Mouse (Mus musculus) heart, adult 8-10 months (tissue): ENCODE measurements around the gene Bpifb9a. TPM values are rescaled to one million over a fixed set of nuclear protein-coding genes. Genes with fewer than 3 reads are reported as not detected.
"Not testable (repeated sequence)": the region's sequence is repeated elsewhere in the genome, so short reads cannot be mapped to it uniquely, and the experiment has no call there.

ENCODE experiments used
- DNase-seq: peaks from one replicate; pipeline ENCODE4 v3.0.0; 2022; ENCODE audit warnings: low spot score
- total RNA-seq, 4 experiments: library from RNA; stranded (reverse); gene quantifications; 2 replicates each; pipeline ENCODE4 v1.2.4; 2022

Bpifb9a gene
- total RNA-seq, 4 experiments from 2014 or later = not detected

DNA sequence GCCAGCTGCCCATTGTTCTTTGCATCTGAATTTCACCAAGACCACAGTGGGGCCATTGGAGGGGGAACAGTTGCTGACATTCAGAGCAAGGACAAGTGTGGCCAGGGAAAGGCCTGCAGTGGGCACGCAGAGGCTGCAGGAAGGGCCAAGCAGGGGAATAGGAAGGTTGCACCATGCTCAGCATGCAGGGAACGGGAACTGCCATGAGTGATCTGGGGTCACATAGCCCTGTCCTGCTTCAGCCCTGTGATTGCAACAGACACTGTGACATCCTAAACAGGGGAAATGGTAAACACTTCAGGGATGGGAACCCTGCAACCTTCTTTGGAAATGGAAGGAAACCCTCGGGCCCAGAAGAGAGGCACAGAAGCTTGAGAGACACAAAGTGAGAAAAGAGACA lies 47.0 kb downstream of the Bpifb9a start:
- DNase-seq = not testable (repeated sequence)

DNA sequence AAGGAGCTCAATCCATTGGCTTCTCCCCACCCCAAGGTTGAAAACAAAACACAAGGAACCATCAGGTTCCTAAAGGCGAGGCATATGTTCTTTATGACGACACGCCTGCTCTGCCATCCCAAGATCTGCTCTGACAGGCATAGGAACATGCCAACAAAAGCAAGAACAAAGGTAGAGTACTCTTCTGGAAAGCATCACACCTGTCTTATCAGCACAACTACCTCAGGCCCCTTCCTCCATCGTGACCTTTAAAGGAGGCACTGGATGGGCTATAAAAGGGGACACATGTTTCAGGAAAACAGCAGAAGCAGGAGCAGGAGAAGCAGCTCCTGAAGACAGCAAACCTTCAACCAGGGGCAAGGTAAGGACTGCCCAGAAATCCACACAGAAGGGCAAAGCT lies 49.3 kb downstream of the Bpifb9a start, which contains the start of gene Bpifb9b:
Gene Bpifb9b (plus strand): TSS at position 301 of the 400 bp plus-strand sequence.
- not testable (repeated sequence) for DNase-seq

DNA sequence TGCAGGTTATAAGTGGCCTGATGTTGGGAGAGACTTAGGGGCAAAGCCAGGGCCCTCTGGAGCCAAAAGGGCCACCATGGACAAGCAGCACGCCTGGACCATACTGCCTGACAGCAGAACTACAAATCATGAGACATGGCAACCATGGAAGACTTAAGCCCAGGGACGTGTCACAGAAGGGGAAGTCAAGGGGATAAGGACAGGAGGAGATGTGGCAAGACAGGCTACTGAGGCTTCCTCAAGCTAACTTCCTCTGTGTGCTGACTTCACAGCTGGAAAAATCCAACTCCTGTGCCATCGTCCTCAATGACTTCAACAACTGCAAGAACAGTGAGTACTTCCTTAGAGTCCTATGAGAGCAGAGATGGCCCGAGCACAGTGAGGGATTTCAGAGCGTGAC lies 56.1 kb downstream of the Bpifb9a start:
- DNase-seq = not testable (repeated sequence)

Other genes with a start within 250 kb of the Bpifb9a start
- not detected for gene Bpifa2, start 249.6 kb upstream of the Bpifb9a start, total RNA-seq
- gene Bpifa3, start 127.5 kb upstream of the Bpifb9a start, total RNA-seq = not detected
- 10 to 100 TPM in 1 of 4 experiments, not detected in 3; 56.2 TPM for gene Bpifa1, start 115.0 kb upstream of the Bpifb9a start, total RNA-seq
- gene Bpifa5, start 95.2 kb upstream of the Bpifb9a start, total RNA-seq = not detected
- under 1 TPM in 2 of 4 experiments, not detected in 2; 0.16 to 0.55 TPM for gene Bpifb1, start 67.0 kb upstream of the Bpifb9a start, total RNA-seq
- not detected for gene Bpifb5, start 34.1 kb upstream of the Bpifb9a start, total RNA-seq
- not detected for gene Bpifb9b, start 49.4 kb downstream of the Bpifb9a start, total RNA-seq
- 10 to 100 TPM; 17.0 to 21.7 (median 20.5) TPM for gene Cdk5rap1, start 115.2 kb downstream of the Bpifb9a start, total RNA-seq
- 10 to 100 TPM; 69.1 to 74.1 (median 72.8) TPM for gene Snta1, start 150.2 kb downstream of the Bpifb9a start, total RNA-seq
- 10 to 100 TPM; 11.6 to 22.2 (median 16.0) TPM for gene Cbfa2t2, start 178.6 kb downstream of the Bpifb9a start, total RNA-seq